Mouse (Mus musculus) mesoderm, embryonic 11.5 days (tissue): ENCODE data around the gene Fam209.
A peak's percentile ranks its signal among the peaks of the same experiment; 100 is the strongest.

Experiments
- DNase-seq: peaks from one replicate; pipeline ENCODE4 v3.0.0-alpha.2; 2012; ENCODE audit warnings: low read depth, low spot score

The Fam209 gene

DNA sequence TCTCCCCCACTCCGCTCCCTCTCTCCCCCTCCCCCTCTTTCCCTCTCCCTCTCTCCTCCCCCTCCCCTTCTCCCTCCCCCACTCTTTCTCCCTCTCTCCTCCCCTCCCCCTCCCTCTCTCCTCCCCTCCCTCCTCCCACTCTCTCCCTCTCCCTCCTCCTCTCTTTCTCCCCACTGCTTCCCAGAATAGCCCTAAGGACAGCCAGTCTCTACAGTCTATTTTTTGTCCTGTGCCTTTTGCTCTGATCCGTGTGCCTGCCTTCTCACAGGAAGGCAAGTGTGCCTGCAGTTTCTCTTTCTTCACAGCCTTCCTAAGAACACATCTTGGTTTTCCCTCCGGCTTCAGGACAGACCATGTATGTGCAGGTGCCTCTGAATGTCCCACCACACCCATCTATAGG is 5.0 kb downstream of the Fam209 start:
- DNase-seq = no peak

DNA sequence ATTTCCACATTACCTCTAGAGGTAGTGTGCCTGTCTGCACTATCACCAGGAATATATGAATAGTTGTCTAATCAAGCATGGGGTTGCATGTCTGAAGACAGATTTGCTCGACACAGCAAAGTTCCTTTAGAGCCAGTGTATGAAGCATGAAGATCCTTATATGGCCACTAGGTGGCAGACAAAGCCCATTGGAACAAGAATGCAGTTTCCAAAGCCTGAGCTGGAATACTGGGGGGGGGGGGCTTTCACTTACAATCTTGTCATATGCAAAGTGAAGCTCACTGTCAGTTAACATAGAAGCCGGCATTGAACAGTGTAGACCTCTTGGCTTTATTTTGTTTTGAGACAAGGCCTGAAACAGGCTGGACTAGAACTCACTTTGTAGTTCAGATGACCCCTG is 5.5 kb downstream of the Fam209 start:
- peak; percentile 80 for DNase-seq

DNA sequence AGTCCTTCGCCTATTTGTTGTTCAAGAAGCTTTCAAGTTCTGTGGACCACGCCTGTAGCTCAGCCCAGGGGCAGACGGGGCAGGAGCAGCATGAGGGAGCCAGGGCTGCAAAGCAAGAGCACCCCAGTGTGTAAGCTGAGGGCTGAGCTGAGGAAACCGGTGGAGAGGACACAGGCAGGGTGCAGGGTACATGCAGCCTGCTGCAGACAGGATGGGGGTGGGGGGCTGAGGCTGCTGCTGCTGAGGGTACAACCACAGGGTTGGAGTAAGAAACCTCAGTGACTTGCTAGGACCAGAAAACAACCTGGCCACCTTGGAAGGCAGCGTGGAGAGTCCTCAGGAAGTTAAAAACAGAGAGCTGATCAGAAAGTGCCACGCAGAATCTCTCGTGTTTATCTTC is 8.0 kb downstream of the Fam209 start:
- DNase-seq = no peak

DNA sequence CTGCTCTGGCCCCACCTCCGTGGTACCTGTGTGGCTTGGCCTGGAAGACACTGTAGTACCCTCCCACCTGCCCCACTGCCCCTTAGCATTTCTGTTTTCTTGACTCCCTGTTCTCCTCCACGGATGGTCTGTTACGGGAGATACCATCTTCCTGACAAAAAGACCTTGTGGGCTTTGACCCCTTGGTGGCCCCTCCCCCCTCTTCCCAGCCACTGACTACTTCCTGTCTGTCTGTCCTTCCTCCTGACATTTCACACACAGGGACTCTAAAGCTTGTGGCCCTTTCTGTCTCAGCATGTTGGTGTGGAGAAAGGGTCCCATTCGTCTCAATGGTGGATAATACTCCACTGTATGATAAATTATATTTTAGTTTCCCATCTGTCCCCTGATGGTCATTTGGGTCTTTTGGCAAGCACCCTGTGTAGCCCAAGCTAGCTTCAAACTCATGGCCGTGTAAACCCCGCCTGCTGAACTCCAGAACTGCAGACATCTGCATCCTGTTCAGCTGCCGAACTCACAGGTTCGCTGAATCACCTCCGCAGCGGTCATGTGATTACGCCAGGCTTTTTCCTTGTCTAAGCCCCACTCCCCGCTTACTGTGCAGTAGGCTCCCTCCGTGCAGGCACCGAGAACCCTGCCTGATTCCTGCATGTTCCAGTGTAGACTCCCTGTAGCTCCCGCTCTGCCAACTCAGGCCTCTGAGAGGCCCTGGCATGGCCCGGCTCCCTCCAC is 9.5 kb downstream of the Fam209 start:
- no peak for DNase-seq

DNA sequence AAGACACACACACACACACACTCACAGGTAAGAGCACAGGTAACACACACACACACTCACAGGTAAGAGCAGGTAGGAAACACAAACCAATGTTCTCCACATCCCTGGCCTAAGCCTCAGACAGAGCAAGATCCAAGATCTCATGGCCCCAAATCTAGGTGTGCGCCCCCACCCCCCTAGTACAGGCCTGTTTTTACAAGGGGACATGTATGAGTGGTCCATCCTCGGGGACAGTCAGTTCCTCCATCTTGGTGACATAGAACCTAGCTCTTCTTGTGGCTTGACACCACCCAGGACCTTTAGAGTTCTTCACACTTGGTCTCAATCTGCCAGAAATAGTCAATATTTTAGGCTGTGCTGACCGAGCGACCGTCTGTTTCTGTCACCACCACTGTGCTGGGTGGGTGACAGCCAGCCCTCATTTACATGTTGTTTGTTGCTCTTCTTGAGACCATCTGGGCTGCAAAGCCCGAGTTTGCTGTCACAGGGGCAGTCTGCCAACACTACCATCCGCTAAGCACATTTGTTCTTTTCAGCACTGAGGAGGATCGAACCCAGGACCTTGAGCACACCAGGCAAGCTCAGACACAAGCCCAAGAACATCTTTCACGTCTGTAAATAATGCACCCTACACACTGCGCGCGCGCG is 11.6 kb downstream of the Fam209 start:
- no peak for DNase-seq

DNA sequence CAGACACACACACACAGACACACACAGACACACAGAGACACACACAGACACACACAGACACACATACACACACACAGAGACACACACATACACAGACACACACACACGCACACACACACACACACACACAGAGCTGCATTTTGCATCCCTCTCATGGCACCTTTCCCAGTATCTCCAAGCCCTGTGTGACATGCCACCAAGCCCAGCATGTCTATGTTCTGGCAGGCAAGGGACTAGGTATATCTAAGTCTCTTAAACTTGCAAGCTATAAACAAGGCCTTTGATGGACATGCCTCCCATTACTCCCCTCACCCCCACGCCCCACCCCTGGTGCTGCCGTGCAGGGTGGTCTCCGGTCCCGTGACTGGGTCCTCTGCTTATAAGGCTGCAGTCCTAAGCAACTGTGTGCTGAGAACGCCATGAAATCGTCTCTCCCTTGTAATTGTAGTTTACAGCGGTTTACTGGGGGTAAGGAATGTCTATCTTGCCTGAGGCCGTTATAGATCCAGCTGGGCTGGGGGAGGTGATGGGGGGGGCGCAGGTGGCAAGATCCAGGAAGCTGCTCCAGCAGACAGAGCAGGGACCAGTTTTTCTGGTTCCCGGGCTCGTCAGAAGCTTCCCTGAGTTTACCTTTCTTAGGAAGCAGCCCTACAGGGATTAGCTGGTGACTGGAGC is 12.5 kb downstream of the Fam209 start:
- DNase-seq = peak; percentile 39

DNA sequence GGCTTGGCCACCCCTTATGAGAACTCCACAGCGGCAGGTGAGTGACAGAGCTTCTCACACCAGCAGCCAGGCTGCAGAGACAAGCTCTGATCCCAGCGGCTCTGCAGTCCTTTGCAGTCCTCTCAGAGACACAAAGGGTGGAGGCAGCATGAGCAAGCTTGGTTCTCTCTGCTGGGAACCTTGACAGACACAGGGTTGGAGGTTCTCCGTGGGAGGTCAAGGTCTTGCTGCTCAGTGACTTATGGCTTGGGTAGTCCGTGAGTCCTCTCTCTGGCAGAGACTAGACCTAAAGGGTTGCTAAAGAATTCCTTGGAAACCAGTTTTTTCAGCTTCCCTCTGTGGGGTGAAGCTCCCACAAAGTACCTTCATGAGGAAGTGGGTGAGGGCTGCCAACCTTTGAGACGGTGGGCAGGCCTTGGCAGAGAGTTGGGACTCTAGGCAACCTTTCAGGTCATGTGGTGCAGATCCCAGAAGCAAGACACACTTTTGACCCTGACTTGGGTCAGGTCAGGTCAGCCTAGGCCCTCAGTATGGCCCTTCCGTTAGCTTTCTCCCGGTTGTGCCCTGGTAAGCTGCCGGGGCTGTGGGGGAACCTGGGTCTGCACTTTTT is 24.5 kb downstream of the Fam209 start:
- DNase-seq = no peak

DNA sequence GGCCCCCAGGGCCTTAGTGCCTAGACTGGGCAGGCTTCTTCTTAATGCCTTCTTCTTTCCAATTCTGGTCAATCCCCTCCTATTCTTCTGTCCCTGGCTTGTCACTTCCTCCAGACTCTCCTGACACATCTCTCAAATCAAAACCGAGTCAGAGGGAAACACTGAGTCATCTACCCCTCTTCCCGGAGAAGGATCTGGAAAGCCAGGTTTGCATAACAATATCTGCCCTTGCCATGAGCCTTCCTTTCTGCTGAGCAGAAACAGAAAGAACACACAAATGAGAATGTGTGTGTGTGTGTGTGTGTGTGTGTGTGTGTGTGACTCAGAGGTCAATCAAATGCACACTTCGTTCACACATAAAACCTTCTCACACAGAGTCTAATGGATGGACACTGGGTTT is 26.5 kb downstream of the Fam209 start:
- no peak for DNase-seq

DNA sequence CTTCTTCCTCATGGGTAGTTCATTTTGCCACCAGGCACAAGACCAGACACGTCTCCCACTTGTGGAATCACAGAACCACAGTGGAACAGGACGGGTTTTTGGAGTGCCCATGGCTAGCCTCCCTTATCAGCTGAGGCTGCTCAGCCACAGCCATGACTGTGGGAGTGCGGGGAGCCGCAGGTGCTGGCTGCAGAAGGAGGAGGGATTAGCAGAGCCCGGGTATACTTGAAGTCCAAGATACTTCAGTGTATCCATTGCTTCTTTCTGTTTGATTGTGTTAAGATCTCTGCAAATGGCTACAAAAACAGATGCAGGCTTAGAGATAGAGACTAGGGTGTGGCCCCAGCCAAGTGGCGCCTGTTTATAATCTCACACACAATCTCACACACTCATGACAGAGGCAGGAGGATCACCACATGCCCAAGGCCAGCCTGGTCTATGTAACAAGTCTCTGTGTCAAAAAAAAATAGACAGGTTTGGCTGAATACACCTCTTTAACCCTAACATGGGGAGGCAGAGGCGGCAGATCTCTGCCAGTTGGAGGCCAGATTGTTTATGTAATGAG is 28.5 kb downstream of the Fam209 start:
- DNase-seq = no peak

DNA sequence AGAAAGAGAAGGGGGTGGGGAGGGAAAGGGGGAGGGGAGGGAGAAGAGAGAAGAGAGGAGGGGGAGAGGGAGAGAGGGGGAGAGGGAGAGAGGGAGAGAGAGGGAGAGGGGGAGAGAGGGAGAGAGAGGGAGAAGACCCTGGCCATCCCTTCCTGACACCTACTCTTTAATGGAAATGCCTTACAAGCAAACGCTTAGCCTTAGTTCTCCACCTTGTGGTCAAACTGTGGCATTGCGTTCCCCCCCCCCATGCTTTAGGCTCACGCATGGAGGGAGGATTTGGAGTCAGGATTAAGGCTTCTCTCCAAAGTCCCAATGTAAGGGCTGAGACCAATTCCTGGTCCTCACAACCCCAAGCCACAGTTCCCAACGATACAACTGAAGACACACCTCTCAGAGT is 29.0 kb downstream of the Fam209 start:
- peak; percentile 61 for DNase-seq

DNA sequence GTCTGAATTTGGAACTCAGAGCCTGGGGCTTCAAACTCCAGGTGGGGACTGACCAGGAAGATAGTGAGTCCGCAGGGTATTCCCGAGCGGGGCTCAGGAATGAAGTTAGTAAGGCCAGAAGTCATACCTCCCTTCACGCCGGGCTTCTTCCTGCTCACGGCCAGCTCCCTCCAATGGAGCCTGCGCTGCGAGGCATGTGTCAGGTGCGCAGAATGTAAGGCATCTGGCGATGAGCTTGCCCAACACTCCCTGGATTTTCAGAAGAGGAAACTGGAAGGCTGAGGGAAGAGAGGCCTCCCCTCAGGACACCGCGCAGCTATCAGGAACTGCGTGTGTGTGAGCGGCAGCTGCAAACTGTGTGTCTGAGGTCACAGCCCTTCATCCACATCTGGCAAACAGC is 29.8 kb downstream of the Fam209 start:
- DNase-seq = peak; percentile 43

DNA sequence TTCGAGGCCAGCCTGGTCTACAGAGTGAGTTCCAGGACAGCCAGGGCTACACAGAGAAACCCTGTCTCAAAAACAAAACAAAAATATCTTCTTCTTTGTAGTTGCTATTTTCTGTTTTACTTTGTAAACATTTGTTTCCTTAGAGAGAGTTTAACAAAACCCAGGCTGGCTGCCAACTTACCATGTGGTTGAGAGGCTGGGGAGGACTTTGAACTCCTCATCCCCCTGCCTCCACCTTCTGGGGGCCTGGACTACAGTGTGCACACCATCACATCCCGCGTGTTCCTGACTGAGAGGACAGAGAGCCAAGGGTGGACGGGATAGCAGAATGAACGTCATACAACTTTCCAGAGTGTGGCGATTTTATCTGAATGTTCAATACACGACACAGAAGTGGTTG is 33.8 kb downstream of the Fam209 start:
- DNase-seq = no peak

DNA sequence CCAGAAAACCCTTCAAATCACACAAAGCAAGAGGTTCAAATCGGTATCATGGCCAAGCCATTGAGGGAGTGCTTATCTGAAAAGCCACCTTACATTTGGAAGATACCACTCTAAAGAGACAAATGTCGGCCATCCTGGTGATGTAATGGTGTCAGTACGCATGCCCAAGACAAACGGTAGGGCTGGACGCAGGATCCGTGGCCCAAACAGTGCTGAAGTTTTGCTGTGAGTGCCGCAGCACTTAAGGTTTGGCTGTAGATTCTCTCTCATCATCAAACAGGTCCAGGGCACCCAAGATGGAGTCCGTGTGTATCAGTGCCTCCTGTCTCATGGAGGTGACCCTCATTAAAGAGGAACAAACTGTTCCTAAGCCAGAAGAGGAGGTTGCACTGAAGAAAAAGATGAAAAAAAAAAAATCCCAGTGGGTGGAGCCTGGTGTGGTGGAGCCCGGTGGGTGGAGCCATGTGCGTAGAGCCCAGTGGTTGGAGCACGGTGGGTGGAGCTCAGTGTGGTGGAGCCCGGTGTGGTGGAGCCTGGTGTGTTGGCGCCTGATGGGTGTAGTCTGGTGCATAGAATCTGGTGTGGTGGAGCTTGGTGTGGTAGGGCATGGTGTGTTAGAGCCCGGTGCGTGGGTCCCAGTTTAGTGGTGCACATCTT is 37.9 kb downstream of the Fam209 start:
- no peak for DNase-seq

DNA sequence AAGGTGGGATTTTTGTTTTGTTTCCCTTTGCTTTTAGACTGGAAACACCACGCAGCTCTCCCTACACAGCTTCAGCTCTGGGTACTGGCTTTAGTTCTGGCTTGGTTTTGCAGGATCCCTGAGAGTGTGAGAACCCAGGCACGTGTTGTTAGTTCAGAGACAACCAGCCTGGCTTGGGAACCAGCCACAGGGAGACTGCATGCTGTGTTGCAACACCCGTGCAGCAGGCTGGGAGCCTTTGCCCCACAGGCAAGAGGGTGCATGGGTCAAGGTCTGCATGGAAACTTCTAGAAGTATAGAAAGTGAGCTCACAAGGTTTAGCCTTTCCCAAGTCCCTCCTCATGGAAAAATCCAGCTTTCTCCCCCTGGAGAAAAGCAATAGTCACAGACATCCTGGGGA is 38.6 kb downstream of the Fam209 start:
- DNase-seq = no peak

DNA sequence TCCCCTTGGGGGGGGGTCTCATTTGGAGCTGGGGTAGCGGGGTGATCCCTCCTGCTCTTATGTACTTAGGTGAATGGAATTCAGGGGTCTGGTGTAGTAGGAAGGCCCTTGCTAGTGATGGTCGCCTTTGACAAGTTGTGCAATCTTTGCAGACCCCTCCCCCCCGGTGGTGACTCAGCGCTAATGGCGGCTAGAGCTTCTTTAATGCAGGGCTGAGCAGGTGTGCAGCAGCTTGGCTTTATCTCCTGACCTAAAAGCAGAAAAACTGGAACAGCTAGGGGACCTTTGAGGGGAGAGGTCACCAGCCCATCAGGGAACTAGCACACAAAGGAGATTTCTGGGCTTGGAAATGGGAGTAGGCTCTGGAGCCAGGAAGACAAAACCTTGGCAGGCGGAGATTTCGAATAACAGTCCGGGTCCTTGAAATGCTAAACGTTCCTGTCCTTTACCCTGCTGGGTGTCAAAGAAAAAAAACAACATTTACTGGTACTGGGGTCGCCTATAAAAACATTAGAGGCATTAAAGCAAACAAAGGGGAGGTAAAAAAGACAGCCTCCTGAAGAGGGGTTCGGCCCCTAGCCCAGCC is 44.2 kb downstream of the Fam209 start:
- DNase-seq = no peak

DNA sequence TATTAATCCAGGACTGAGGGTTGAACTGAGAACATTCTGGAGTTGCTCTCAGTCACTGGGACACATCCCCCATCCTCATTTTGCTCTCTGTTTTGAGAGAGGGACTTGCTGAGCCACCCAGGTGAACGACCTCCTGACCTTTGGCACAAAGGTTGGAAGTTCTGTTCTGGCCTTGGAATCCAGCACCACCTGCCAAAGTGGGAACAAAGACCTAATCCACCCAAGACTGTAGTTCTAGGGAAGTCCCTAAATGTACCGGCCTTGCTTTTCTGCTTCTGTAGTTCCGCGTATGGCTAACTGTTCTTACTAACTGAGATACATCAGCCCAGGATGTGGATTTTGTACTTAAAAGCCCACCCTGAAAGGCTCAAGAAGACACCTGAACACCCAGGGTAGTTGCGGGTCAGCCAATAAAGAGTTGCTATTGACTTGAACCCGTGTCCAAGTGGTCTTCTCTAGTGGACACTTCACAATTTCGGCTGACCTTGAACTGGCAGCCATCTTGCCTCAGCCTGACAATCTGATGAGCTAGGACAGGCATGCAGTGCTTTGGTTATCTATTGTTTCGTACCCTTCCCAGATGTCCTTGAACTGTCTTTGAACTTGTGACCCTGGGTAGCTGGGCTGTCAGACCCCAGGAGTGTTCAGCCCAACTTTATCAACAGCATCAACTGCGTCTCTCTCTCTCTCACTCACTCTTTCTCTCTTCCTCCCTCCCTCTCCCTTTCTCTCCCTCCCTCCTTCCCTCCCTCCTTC is 48.5 kb downstream of the Fam209 start:
- no peak for DNase-seq

DNA sequence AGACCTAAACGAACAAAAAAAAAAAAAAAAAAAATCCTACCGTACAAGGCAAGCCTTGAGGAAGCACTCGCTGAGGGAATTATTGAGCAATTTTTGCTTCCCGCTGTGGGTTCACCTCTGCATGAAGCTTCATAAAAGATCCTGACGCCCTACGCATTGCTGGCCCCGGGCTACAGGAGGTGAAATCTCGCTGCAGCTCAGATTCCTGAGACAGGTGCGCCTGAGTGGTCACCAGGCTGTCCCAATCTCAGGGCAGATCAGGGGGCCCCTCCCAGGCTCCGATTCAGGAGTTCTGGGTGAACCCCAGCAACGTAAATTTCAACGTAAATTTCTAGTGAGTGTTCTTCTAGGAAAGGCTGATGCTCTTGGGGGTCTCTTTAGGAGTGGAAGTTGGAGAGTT is 50.2 kb downstream of the Fam209 start:
- no peak for DNase-seq
